Mouse (Mus musculus): ENCODE data around the gene Rpl15. TPM values are rescaled to one million over a fixed set of nuclear protein-coding genes. Genes with fewer than 3 reads are reported as not detected.
"Not testable (repeated sequence)": the region's sequence is repeated elsewhere in the genome, so short reads cannot be mapped to it uniquely, and the experiment has no call there.

Gene Rpl15
- polyA plus RNA-seq, 1 experiment from 2014 or later, result 389 TPM

GRCm38 (mm10) chr14:18238750-18239731, 32.1 kb downstream of the Rpl15 start, which contains the start of gene Nr1d2:
Gene Nr1d2 (minus strand): TSS chr14:18239127.
- ATAC-seq (ENCODE audit: low FRiP score, low read depth), result peak; percentile 94
- Histone ChIP-seq H3K4me2 (replicated peaks) (peak within 1 kb of the TSS; percentile 80), H3K27ac (peak within 1 kb of the TSS; percentile 85), H3K9me3 (no peaks in the 10 kb centered on the region), H3K36me3 (no peaks in the 10 kb centered on the region), H3K4me1 (peaks cover 4% of the 10 kb centered on the region; the same call in 1 of the 2 replicates), H3K9ac (peak within 1 kb of the TSS; percentile 77), H3K4me3 (peak within 1 kb of the TSS; percentile 77), H3K27me3 (no peaks in the 10 kb centered on the region)
- WGBS, result under 1% methylated on average over 46 of the region's 66 CpGs

GRCm38 (mm10) chr14:18238131-18238749, 33.0 kb downstream of the Rpl15 start:
- peak; percentile 93 for ATAC-seq (ENCODE audit: low FRiP score, low read depth)
- no peaks in the 10 kb centered on the region for H3K27me3 ChIP-seq
- H3K9me3 ChIP-seq, result no peaks in the 10 kb centered on the region
- peak overlapping the region; percentile 80 for H3K4me2 ChIP-seq (replicated peaks)
- peaks cover 4% of the 10 kb centered on the region; the same call in 1 of the 2 replicates for H3K4me1 ChIP-seq
- peak overlapping the region; percentile 77 for H3K4me3 ChIP-seq
- under 1% methylated on average over 66 of the region's 71 CpGs for WGBS
- peak overlapping the region; percentile 85 for H3K27ac ChIP-seq
- H3K9ac ChIP-seq, result peak overlapping the region; percentile 77
- H3K36me3 ChIP-seq, result no peaks in the 10 kb centered on the region

GRCm38 (mm10) chr14:18237381-18237780, 33.8 kb downstream of the Rpl15 start:
- Histone ChIP-seq H3K27me3 (no peaks in the 10 kb centered on the region), H3K27ac (peak overlapping the region; percentile 85; the same call in 1 of the 2 replicates), H3K9ac (no peak overlapping the region; the same call in 1 of the 2 replicates), H3K9me3 (no peaks in the 10 kb centered on the region), H3K4me2 (replicated peaks) (peak overlapping the region; percentile 80), H3K4me3 (peak overlapping the region; percentile 77), H3K4me1 (peaks cover 4% of the 10 kb centered on the region; the same call in 1 of the 2 replicates), H3K36me3 (no peaks in the 10 kb centered on the region)
- no peak for ATAC-seq (ENCODE audit: low FRiP score, low read depth)
- 67% methylated on average over 4 of the region's 4 CpGs for WGBS

- not testable (repeated sequence) for H3K4me3 ChIP-seq; ATAC-seq (ENCODE audit: low FRiP score, low read depth); H3K4me1 ChIP-seq; H3K36me3 ChIP-seq; H3K4me2 ChIP-seq (replicated peaks); H3K27ac ChIP-seq; H3K9me3 ChIP-seq; H3K9ac ChIP-seq; H3K27me3 ChIP-seq
- WGBS, result 91% methylated on average over 2 of the region's 2 CpGs
Measured at GRCm38 (mm10) chr14:18236496-18237235, 34.5 kb downstream of the Rpl15 start.

- 53% methylated on average over 5 of the region's 5 CpGs for WGBS
- H3K9me3 ChIP-seq, result no peaks in the 10 kb centered on the region
- H3K36me3 ChIP-seq, result no peaks in the 10 kb centered on the region
- H3K4me1 ChIP-seq, result peaks cover 4% of the 10 kb centered on the region; the same call in 1 of the 2 replicates
- no peaks in the 10 kb centered on the region for H3K27me3 ChIP-seq
- no peak overlapping the region for H3K4me2 ChIP-seq (replicated peaks)
- H3K27ac ChIP-seq, result no peak overlapping the region
- no peak overlapping the region for H3K4me3 ChIP-seq
- ATAC-seq (ENCODE audit: low FRiP score, low read depth), result no peak
- no peak overlapping the region for H3K9ac ChIP-seq
Measured at GRCm38 (mm10) chr14:18233981-18234960, 36.9 kb downstream of the Rpl15 start.

GRCm38 (mm10) chr14:18233076-18233475, 38.1 kb downstream of the Rpl15 start:
- Histone ChIP-seq H3K9ac (no peak overlapping the region), H3K4me3 (no peak overlapping the region), H3K4me2 (replicated peaks) (no peak overlapping the region), H3K36me3 (no peaks in the 10 kb centered on the region), H3K27me3 (no peaks in the 10 kb centered on the region), H3K27ac (no peak overlapping the region), H3K4me1 (peaks cover 4% of the 10 kb centered on the region; the same call in 1 of the 2 replicates), H3K9me3 (no peaks in the 10 kb centered on the region)
- whole genome bisulfite sequencing, result 77% methylated on average over 2 of the region's 2 CpGs
- no peak for ATAC-seq (ENCODE audit: low FRiP score, low read depth)

GRCm38 (mm10) chr14:18231866-18232265, 39.3 kb downstream of the Rpl15 start:
- WGBS, result 91% methylated on average over 8 of the region's 8 CpGs
- H3K4me1 ChIP-seq; H3K4me3 ChIP-seq; H3K27me3 ChIP-seq; H3K9me3 ChIP-seq; H3K36me3 ChIP-seq; H3K4me2 ChIP-seq (replicated peaks); H3K9ac ChIP-seq; H3K27ac ChIP-seq; ATAC-seq (ENCODE audit: low FRiP score, low read depth): not testable (repeated sequence)

- H3K4me2 ChIP-seq (replicated peaks); H3K27me3 ChIP-seq; ATAC-seq (ENCODE audit: low FRiP score, low read depth); H3K4me1 ChIP-seq; H3K36me3 ChIP-seq; H3K9me3 ChIP-seq; H3K4me3 ChIP-seq; H3K27ac ChIP-seq; H3K9ac ChIP-seq: not testable (repeated sequence)
- 95% methylated on average over 10 of the region's 10 CpGs for WGBS
Measured at GRCm38 (mm10) chr14:18229751-18230150, 41.4 kb downstream of the Rpl15 start.

- not testable (repeated sequence) for H3K9ac ChIP-seq; H3K4me2 ChIP-seq (replicated peaks); H3K27ac ChIP-seq; H3K27me3 ChIP-seq; H3K9me3 ChIP-seq; H3K4me1 ChIP-seq; ATAC-seq (ENCODE audit: low FRiP score, low read depth); H3K36me3 ChIP-seq; H3K4me3 ChIP-seq
- 74% methylated on average over 11 of the region's 11 CpGs for WGBS
Measured at GRCm38 (mm10) chr14:18226181-18226580, 45.0 kb downstream of the Rpl15 start.

GRCm38 (mm10) chr14:18225431-18225830, 45.8 kb downstream of the Rpl15 start:
- not testable (repeated sequence) for H3K9me3 ChIP-seq; H3K36me3 ChIP-seq; ATAC-seq (ENCODE audit: low FRiP score, low read depth); H3K4me1 ChIP-seq; H3K27me3 ChIP-seq; H3K4me3 ChIP-seq; H3K4me2 ChIP-seq (replicated peaks); H3K27ac ChIP-seq; H3K9ac ChIP-seq
- 91% methylated on average over 11 of the region's 11 CpGs for WGBS

GRCm38 (mm10) chr14:18221977-18222376, 49.2 kb downstream of the Rpl15 start:
- H3K27ac ChIP-seq, result no peak overlapping the region
- 93% methylated on average over 6 of the region's 6 CpGs for WGBS
- H3K9ac ChIP-seq, result no peak overlapping the region
- H3K36me3 ChIP-seq, result no peaks in the 10 kb centered on the region
- H3K9me3 ChIP-seq, result no peaks in the 10 kb centered on the region
- H3K27me3 ChIP-seq, result no peaks in the 10 kb centered on the region
- no peaks in the 10 kb centered on the region for H3K4me1 ChIP-seq
- no peak overlapping the region for H3K4me2 ChIP-seq (replicated peaks)
- ATAC-seq (ENCODE audit: low FRiP score, low read depth), result no peak
- H3K4me3 ChIP-seq, result no peak overlapping the region
